Mouse (Mus musculus) B cell, adult 2 months (primary cell): ENCODE results near the gene 1700037C18Rik.

Experiments used
- DNase-seq, 2 experiments: peaks; one replicate each; pipeline ENCODE4 v3.0.0; 2022

1700037C18Rik gene

GRCm38 (mm10) chr16:3908537-3909111, at the start of gene 1700037C18Rik, which contains the start of gene Cluap1:
TSS of gene 1700037C18Rik (minus strand) at chr16:3908689.
TSS of gene Cluap1 (plus strand) at chr16:3908801.
- DNase-seq = peak; percentile 86

- no peak for DNase-seq
Measured at GRCm38 (mm10) chr16:3956369-3956768, 47.9 kb upstream of the 1700037C18Rik start.

- DNase-seq = no peak
Measured at GRCm38 (mm10) chr16:3951141-3951540, 42.7 kb upstream of the 1700037C18Rik start.

- DNase-seq = no peak
Measured at GRCm38 (mm10) chr16:3934701-3935100, 26.2 kb upstream of the 1700037C18Rik start.

- no peak for DNase-seq
Measured at GRCm38 (mm10) chr16:3934091-3934490, 25.6 kb upstream of the 1700037C18Rik start.

- DNase-seq = no peak
Measured at GRCm38 (mm10) chr16:3933536-3933935, 25.0 kb upstream of the 1700037C18Rik start.

GRCm38 (mm10) chr16:3929151-3929550, 20.7 kb upstream of the 1700037C18Rik start:
- no peak for DNase-seq

- DNase-seq = no peak
Measured at GRCm38 (mm10) chr16:3928582-3928981, 20.1 kb upstream of the 1700037C18Rik start.

GRCm38 (mm10) chr16:3923966-3924365, 15.5 kb upstream of the 1700037C18Rik start:
- no peak for DNase-seq

- no peak for DNase-seq
Measured at GRCm38 (mm10) chr16:3923515-3923914, 15.0 kb upstream of the 1700037C18Rik start.

GRCm38 (mm10) chr16:3920756-3921155, 12.3 kb upstream of the 1700037C18Rik start:
- DNase-seq = no peak

GRCm38 (mm10) chr16:3909118-3909517, 629 bp upstream of the 1700037C18Rik start:
- peak in 1 of 2 experiments; percentile 27 for DNase-seq

- DNase-seq = no peak
Measured at GRCm38 (mm10) chr16:3907471-3907870, 1.0 kb downstream of the 1700037C18Rik start.

GRCm38 (mm10) chr16:3896553-3896952, 11.9 kb downstream of the 1700037C18Rik start:
- DNase-seq = no peak

GRCm38 (mm10) chr16:3896046-3896445, 12.4 kb downstream of the 1700037C18Rik start:
- no peak for DNase-seq

GRCm38 (mm10) chr16:3895173-3895792, 13.2 kb downstream of the 1700037C18Rik start:
- peak; percentile 63 to 70 for DNase-seq

- DNase-seq = no peak
Measured at GRCm38 (mm10) chr16:3893739-3894138, 14.8 kb downstream of the 1700037C18Rik start.

GRCm38 (mm10) chr16:3891621-3892295, 16.7 kb downstream of the 1700037C18Rik start:
- DNase-seq = no peak

GRCm38 (mm10) chr16:3885065-3885670, 23.3 kb downstream of the 1700037C18Rik start:
- no peak for DNase-seq

- peak; percentile 92 to 93 for DNase-seq
Measured at GRCm38 (mm10) chr16:3884201-3885064, 24.1 kb downstream of the 1700037C18Rik start, which contains the start of the genes Zfp597 and Gm20695. TSS of gene Zfp597 (minus strand) at chr16:3884561. TSS of gene Gm20695 (plus strand) at chr16:3884648.

GRCm38 (mm10) chr16:3876346-3876745, 32.1 kb downstream of the 1700037C18Rik start:
- no peak for DNase-seq
